Mouse (Mus musculus) heart, embryonic 13.5 days (tissue): ENCODE data around the gene Ctns. TPM values are rescaled to one million over a fixed set of nuclear protein-coding genes. Genes with fewer than 3 reads are reported as not detected.

Experiments
- ATAC-seq: fragments of 200-750 bp; cut with Nextera tagmentation; 2 replicates; pipeline ENCODE4 v1.8.0; 2017; ENCODE audit warnings: moderate TSS enrichment; ENCODE audit not compliant: insufficient number of reproducible peaks, low FRiP score, low TSS enrichment; ENCODE audit errors: extremely low read depth
- H3K27ac ChIP-seq: fragments of 300-500 bp; sonication (generic); replicated peaks from 2 replicates; pipeline ENCODE4 v1.5.1; 2015; ENCODE audit warnings: moderate library complexity, mild to moderate bottlenecking, inconsistent platforms
- H3K27me3 ChIP-seq: fragments of 300-500 bp; sonication (generic); replicated peaks from 2 replicates; pipeline ENCODE4 v1.6.1; 2015; ENCODE audit warnings: mild to moderate bottlenecking, inconsistent platforms
- H3K36me3 ChIP-seq: fragments of 300-500 bp; sonication (generic); 2 replicates; pipeline ENCODE4 v1.6.1; 2015; ENCODE audit warnings: mild to moderate bottlenecking, inconsistent platforms
- H3K4me1 ChIP-seq: fragments of 300-500 bp; sonication (generic); 2 replicates; pipeline ENCODE4 v1.6.1; 2015; ENCODE audit warnings: inconsistent platforms
- H3K4me2 ChIP-seq: fragments of 300-500 bp; sonication (generic); 2 replicates; pipeline ENCODE4 v1.6.1; 2015; ENCODE audit warnings: inconsistent platforms, mild to moderate bottlenecking, moderate library complexity
- H3K4me3 ChIP-seq: fragments of 300-500 bp; sonication (generic); 2 replicates; pipeline ENCODE4 v1.5.1; 2015; ENCODE audit warnings: moderate library complexity, mild to moderate bottlenecking, inconsistent platforms
- H3K9ac ChIP-seq: fragments of 300-500 bp; sonication (generic); 2 replicates; pipeline ENCODE4 v1.6.1; 2015; ENCODE audit warnings: inconsistent platforms, mild to moderate bottlenecking, moderate library complexity
- H3K9me3 ChIP-seq: fragments of 300-500 bp; sonication (generic); 2 replicates; pipeline ENCODE4 v1.6.1; 2016; ENCODE audit warnings: inconsistent platforms
- WGBS: fragments of 180-500 bp; shearing (Covaris S2); methylation state at CpG from one replicate; pipeline ENCODE4 v1.1.7; 2015; ENCODE audit warnings: mixed read lengths; 5-methylcytosine and 5-hydroxymethylcytosine counted together
- polyA plus RNA-seq: library from polyadenylated mRNA; unstranded; fragments of >200 nt; fragmentation: Nextera tagmentation; extraction: Ambion mirVana; gene quantifications from 2 replicates; pipeline ENCODE4 v1.2.1, GENCODE M21; 2015

The Ctns gene
- polyA plus RNA-seq: 11.0 and 11.7 TPM in 2 replicates

GRCm38 (mm10) chr11:73198603-73199229, at the start of gene Ctns:
Gene Ctns (minus strand): TSS chr11:73199042.
- Histone ChIP-seq H3K36me3 (peaks cover 10% of the 10 kb centered on the region), H3K9me3 (no peaks in the 10 kb centered on the region), H3K27ac (peak within 1 kb of the TSS; percentile 68), H3K4me2 (peak within 1 kb of the TSS; percentile 98), H3K4me1 (peaks cover 16% of the 10 kb centered on the region), H3K27me3 (no peaks in the 10 kb centered on the region), H3K4me3 (peak within 1 kb of the TSS; percentile 85), H3K9ac (peak within 1 kb of the TSS; percentile 92)
- 2% methylated on average over 22 of the region's 22 CpGs for WGBS
- ATAC-seq: peak; percentile 91

DNA sequence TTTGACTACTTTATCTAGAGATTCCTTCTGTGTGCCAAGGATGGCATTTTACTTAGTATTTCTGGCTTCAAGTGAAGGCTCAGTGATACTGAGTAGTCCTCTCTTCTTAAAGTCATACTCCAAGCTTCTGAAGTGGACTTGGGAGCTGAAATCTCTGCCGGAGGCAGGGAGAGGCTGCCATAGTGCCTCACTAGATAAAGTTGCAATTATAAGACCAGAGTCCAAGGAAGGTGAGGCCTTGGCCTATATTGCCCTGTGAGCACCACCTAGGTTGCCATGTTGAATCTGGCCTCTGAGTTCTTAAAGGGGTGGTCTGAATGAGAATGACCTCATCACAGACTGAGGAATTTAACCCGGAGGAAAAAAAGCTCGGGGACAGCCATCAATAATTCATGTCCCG, 43.9 kb upstream of the Ctns start:
- Histone ChIP-seq H3K36me3 (no peaks in the 10 kb centered on the region), H3K27me3 (no peaks in the 10 kb centered on the region), H3K4me2 (no peak overlapping the region), H3K9ac (no peak overlapping the region), H3K9me3 (no peaks in the 10 kb centered on the region), H3K27ac (no peak overlapping the region), H3K4me1 (no peaks in the 10 kb centered on the region), H3K4me3 (no peak overlapping the region)
- ATAC-seq: no peak
- WGBS: 81% methylated on average over 4 of the region's 4 CpGs

- no peak for ATAC-seq
- Histone ChIP-seq H3K9me3 (no peaks in the 10 kb centered on the region), H3K4me1 (no peaks in the 10 kb centered on the region), H3K4me2 (no peak overlapping the region), H3K27ac (no peak overlapping the region), H3K4me3 (no peak overlapping the region), H3K27me3 (no peaks in the 10 kb centered on the region), H3K36me3 (no peaks in the 10 kb centered on the region), H3K9ac (no peak overlapping the region)
- WGBS: 69% methylated on average over 6 of the region's 6 CpGs
Measured at GRCm38 (mm10) chr11:73242199-73242598, 43.4 kb upstream of the Ctns start.

GRCm38 (mm10) chr11:73236731-73237130, 37.9 kb upstream of the Ctns start:
- H3K4me3 ChIP-seq: no peak overlapping the region
- H3K9ac ChIP-seq: no peak overlapping the region
- H3K9me3 ChIP-seq: no peaks in the 10 kb centered on the region
- H3K36me3 ChIP-seq: no peaks in the 10 kb centered on the region
- peaks cover 11% of the 10 kb centered on the region for H3K4me1 ChIP-seq
- no peak overlapping the region for H3K4me2 ChIP-seq
- WGBS: 62% methylated on average over 3 of the region's 3 CpGs
- ATAC-seq: no peak
- H3K27me3 ChIP-seq: no peaks in the 10 kb centered on the region
- peak overlapping the region; percentile 63 for H3K27ac ChIP-seq

DNA sequence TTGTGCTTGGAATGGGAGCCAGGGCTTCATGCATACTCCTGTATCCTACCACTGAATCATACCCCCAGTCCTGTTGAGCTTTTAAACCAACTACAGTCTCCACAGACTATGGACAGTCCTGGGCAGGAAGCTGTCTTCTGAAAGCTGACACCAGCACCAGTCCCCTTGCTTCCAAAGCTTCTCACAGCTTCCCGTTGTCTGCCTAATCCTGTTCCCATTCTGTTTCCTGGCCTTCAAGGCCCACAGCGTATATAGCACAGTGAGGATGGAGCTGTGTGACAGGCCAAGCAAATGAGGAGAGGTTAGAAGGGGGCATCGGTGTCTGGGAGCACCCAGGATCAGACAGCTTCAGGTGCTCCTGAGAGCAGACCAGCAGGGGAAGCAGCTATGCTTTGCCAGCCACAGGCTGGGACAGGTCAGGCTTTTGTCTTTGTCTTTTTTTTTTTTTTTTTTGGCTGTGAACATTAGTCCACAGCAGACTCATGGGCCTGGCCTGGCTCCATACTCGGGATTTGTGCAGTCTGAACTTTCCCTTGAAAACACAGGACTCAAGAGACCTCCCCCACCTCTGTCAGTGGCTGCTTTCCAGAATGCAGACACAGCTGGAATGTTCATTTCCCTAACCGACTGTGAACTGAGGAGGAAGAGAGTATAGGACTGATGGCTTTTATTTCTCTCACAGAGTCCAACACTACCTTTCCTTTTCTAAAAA, 37.3 kb upstream of the Ctns start:
- ATAC-seq: peak; percentile 23; the same call in 1 of the 2 replicates
- Histone ChIP-seq H3K9me3 (no peaks in the 10 kb centered on the region), H3K27me3 (no peaks in the 10 kb centered on the region), H3K36me3 (no peaks in the 10 kb centered on the region), H3K4me1 (peaks cover 11% of the 10 kb centered on the region), H3K9ac (no peak overlapping the region), H3K27ac (peak overlapping the region; percentile 79), H3K4me2 (no peak overlapping the region), H3K4me3 (no peak overlapping the region)
- 25% methylated on average over 5 of the region's 5 CpGs for WGBS

DNA sequence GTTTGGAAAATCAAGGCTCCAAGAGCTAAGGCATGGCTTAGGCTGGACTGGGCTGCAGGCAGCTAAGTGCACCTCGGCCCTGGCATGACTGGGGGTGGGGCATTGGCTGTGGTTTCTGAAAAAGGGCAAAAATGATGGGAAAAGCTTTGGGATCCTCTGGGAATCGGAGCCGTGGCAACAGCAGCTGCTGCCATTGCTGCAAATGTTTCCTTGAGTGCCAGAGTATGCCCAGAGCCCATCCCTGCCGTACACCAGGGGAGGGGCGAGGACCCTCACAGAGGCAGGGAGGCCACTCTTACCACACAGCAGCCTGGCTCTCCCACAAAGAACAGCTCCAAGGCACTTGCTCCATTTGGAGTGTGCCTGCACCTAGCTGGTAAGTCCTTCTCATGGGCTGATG, 35.1 kb upstream of the Ctns start, which contains the start of gene Trpv1:
Trpv1 (plus strand) TSS at position 301 of the 400 bp plus-strand sequence.
- Histone ChIP-seq H3K27me3 (no peaks in the 10 kb centered on the region), H3K4me1 (peaks cover 11% of the 10 kb centered on the region), H3K4me3 (no peak within 1 kb of the TSS), H3K4me2 (no peak within 1 kb of the TSS), H3K9me3 (no peaks in the 10 kb centered on the region), H3K9ac (no peak within 1 kb of the TSS), H3K36me3 (no peaks in the 10 kb centered on the region), H3K27ac (no peak within 1 kb of the TSS)
- 78% methylated on average over 5 of the region's 5 CpGs for WGBS
- ATAC-seq: no peak

GRCm38 (mm10) chr11:73232513-73232912, 33.7 kb upstream of the Ctns start:
- no peak for ATAC-seq

GRCm38 (mm10) chr11:73230081-73230480, 31.2 kb upstream of the Ctns start:
- Histone ChIP-seq H3K4me3 (no peak overlapping the region), H3K4me2 (no peak overlapping the region), H3K4me1 (no peaks in the 10 kb centered on the region), H3K27ac (no peak overlapping the region), H3K36me3 (no peaks in the 10 kb centered on the region), H3K9ac (no peak overlapping the region), H3K27me3 (no peaks in the 10 kb centered on the region), H3K9me3 (no peaks in the 10 kb centered on the region)
- ATAC-seq: no peak
- 79% methylated on average over 5 of the region's 5 CpGs for WGBS

More at GRCm38 (mm10) chr11:73232513-73232912, 33.7 kb upstream of the Ctns start:
- no peak overlapping the region for H3K9ac ChIP-seq
- H3K4me1 ChIP-seq: peaks cover 11% of the 10 kb centered on the region
- H3K27me3 ChIP-seq: no peaks in the 10 kb centered on the region
- no peak overlapping the region for H3K4me2 ChIP-seq
- no peak overlapping the region for H3K4me3 ChIP-seq
- H3K9me3 ChIP-seq: no peaks in the 10 kb centered on the region
- no peak overlapping the region for H3K27ac ChIP-seq
- 47% methylated on average over 2 of the region's 2 CpGs for WGBS
- H3K36me3 ChIP-seq: no peaks in the 10 kb centered on the region

- H3K9ac ChIP-seq: no peak overlapping the region
- no peak overlapping the region for H3K27ac ChIP-seq
- 72% methylated on average over 5 of the region's 5 CpGs for WGBS
- no peaks in the 10 kb centered on the region for H3K4me1 ChIP-seq
- no peaks in the 10 kb centered on the region for H3K9me3 ChIP-seq
- no peaks in the 10 kb centered on the region for H3K36me3 ChIP-seq
- no peak overlapping the region for H3K4me2 ChIP-seq
- no peaks in the 10 kb centered on the region for H3K27me3 ChIP-seq
- H3K4me3 ChIP-seq: no peak overlapping the region
- no peak for ATAC-seq
Measured at GRCm38 (mm10) chr11:73228881-73229280, 30.0 kb upstream of the Ctns start.

DNA sequence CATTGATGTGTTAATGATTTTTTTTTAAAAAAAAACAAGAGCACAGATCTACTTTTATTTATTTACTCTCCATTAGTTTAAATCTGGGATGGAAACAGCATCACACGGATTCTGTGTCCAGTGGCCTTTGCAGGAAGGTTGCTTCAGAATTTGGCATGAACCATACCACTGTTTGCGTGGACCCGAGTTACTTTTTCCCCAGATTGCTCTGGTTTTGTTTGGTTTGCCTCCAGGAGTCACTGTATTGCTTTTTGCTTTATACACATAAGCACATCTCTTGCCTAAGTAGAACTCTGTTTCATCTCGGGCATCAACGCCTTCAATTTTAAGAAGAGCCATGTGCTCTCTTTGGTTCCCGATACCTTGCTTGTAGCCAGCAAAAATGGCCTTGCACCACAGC, 27.0 kb upstream of the Ctns start:
- no peak overlapping the region for H3K9ac ChIP-seq
- no peaks in the 10 kb centered on the region for H3K36me3 ChIP-seq
- no peak overlapping the region for H3K27ac ChIP-seq
- H3K4me2 ChIP-seq: no peak overlapping the region
- 84% methylated on average over 6 of the region's 6 CpGs for WGBS
- no peak for ATAC-seq
- H3K9me3 ChIP-seq: no peaks in the 10 kb centered on the region
- H3K4me1 ChIP-seq: no peaks in the 10 kb centered on the region
- H3K4me3 ChIP-seq: no peak overlapping the region
- no peaks in the 10 kb centered on the region for H3K27me3 ChIP-seq

GRCm38 (mm10) chr11:73223966-73224365, 25.1 kb upstream of the Ctns start:
- H3K9me3 ChIP-seq: no peaks in the 10 kb centered on the region
- H3K4me2 ChIP-seq: no peak overlapping the region
- no peaks in the 10 kb centered on the region for H3K4me1 ChIP-seq
- no peaks in the 10 kb centered on the region for H3K36me3 ChIP-seq
- no peak overlapping the region for H3K4me3 ChIP-seq
- no peak overlapping the region for H3K27ac ChIP-seq
- H3K9ac ChIP-seq: no peak overlapping the region
- WGBS: 68% methylated on average over 2 of the region's 2 CpGs
- H3K27me3 ChIP-seq: no peaks in the 10 kb centered on the region
- ATAC-seq: no peak

GRCm38 (mm10) chr11:73222846-73223245, 24.0 kb upstream of the Ctns start:
- no peak overlapping the region for H3K9ac ChIP-seq
- H3K27me3 ChIP-seq: no peaks in the 10 kb centered on the region
- 25% methylated on average over 5 of the region's 5 CpGs for WGBS
- no peaks in the 10 kb centered on the region for H3K9me3 ChIP-seq
- no peaks in the 10 kb centered on the region for H3K4me1 ChIP-seq
- no peak overlapping the region for H3K4me2 ChIP-seq
- no peak overlapping the region for H3K4me3 ChIP-seq
- no peaks in the 10 kb centered on the region for H3K36me3 ChIP-seq
- ATAC-seq: no peak
- no peak overlapping the region for H3K27ac ChIP-seq
